Mouse (Mus musculus) liver, postnatal 0 days (tissue): ENCODE data around the gene Larp1b.

Experiments
- CTCF ChIP-seq: sonication (generic); IDR thresholded peaks from 2 replicates; pipeline ENCODE4 v1.5.1; 2016; ENCODE audit warnings: antibody characterized with exemption, low read depth
- EP300 ChIP-seq: IDR thresholded peaks from 2 replicates; pipeline ENCODE4 v1.6.1; 2016; ENCODE audit warnings: antibody characterized with exemption, low read depth, mild to moderate bottlenecking

DNA sequence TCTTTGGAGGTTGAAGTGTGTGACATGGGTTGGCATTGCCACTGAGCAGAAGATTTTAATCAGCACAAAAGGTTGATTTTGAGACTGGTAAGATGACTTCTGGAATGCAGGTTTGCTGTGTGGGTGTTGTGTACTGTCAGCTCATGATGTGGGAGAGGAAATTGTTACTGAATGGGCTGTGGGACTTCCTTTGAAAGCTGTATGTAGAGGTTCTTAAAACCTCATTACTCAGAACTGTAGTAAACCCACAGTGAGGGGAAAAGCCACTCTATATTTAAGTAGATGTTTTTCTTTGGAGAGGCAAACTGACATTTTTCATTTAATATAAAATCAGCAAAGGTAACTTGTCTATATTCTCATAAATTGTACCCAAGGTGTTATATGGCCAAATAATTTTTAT, 31.1 kb downstream of the Larp1b start:
- TF ChIP-seq CTCF = no peak
- TF ChIP-seq EP300 = no peak
